Mouse (Mus musculus) CH12.LX (cell line): ENCODE results near the gene Timm44. TPM values are rescaled to one million over a fixed set of nuclear protein-coding genes. Genes with fewer than 3 reads are reported as not detected.

ENCODE experiments used
- DNase-seq: peaks from one replicate; pipeline ENCODE4 v3.0.0-alpha.2; 2013; ENCODE audit errors: extremely low read depth
- H3K27ac ChIP-seq: 2 replicates; pipeline ENCODE4 v1.5.1; 2012; ENCODE audit warnings: low read depth, mild to moderate bottlenecking, control low read depth, moderate library complexity; ENCODE audit not compliant: insufficient read depth
- H3K27me3 ChIP-seq: replicated peaks from 2 replicates; pipeline ENCODE3; 2012; ENCODE audit warnings: inconsistent platforms
- H3K36me3 ChIP-seq, 2 experiments: replicated peaks in 1 of 2; 2 replicates each; pipeline versions ENCODE3 to v1.6.1; 2012; ENCODE audit warnings: inconsistent platforms in 1 of 2, low read length in 1 of 2, mild to moderate bottlenecking in 1 of 2, mixed read lengths in 1 of 2, moderate library complexity in 1 of 2; ENCODE audit not compliant: control insufficient read depth in 1 of 2, insufficient read depth in 1 of 2
- H3K4me1 ChIP-seq, 2 experiments: 2 replicates each; pipeline ENCODE4 v1.6.1; 2012; ENCODE audit warnings: inconsistent platforms in 1 of 2, moderate library complexity in 1 of 2; ENCODE audit not compliant: insufficient read depth in 2 of 2, control insufficient read depth in 1 of 2
- H3K4me2 ChIP-seq: 2 replicates; pipeline ENCODE4 v1.6.1; 2012; ENCODE audit warnings: low read depth, mild to moderate bottlenecking, control low read depth; ENCODE audit not compliant: poor library complexity, insufficient read depth, severe bottlenecking
- H3K4me3 ChIP-seq, 3 experiments: fragments of 150-350 bp in 1 of 3; sonication (generic) in 1 of 3; replicated peaks in 1 of 3; 2 replicates each; pipeline versions ENCODE3 to v1.5.1; 2011 to 2012; ENCODE audit warnings: low read depth in 2 of 3, low read length in 2 of 3, mild to moderate bottlenecking in 2 of 3, moderate library complexity in 2 of 3, control low read depth in 1 of 3, improper control_type of control experiment in 1 of 3, inconsistent platforms in 1 of 3, mixed read lengths in 1 of 3; ENCODE audit not compliant: poor library complexity in 1 of 3
- H3K79me2 ChIP-seq: replicated peaks from 2 replicates; pipeline ENCODE4 v1.6.1; 2012; ENCODE audit warnings: mild to moderate bottlenecking, moderate library complexity; ENCODE audit not compliant: control insufficient read depth, poor library complexity, insufficient read depth, severe bottlenecking; ENCODE audit errors: extremely low read depth
- H3K9ac ChIP-seq: 2 replicates; pipeline ENCODE4 v1.6.1; 2012; ENCODE audit warnings: low read depth, mild to moderate bottlenecking, control low read depth, moderate library complexity; ENCODE audit not compliant: insufficient read depth
- H3K9me3 ChIP-seq: replicated peaks from 2 replicates; pipeline ENCODE3; 2012; ENCODE audit warnings: low read length, inconsistent platforms, mixed read lengths
- CHD2 ChIP-seq: IDR thresholded peaks from 2 replicates; pipeline ENCODE4 v1.6.1; 2011; ENCODE audit warnings: low read length, improper control_type of control experiment
- E2F4 ChIP-seq: IDR thresholded peaks from 2 replicates; pipeline ENCODE4 v1.6.1; 2011; ENCODE audit warnings: low read depth, low read length, improper control_type of control experiment; ENCODE audit not compliant: insufficient replicate concordance
- ELF1 ChIP-seq: IDR thresholded peaks from 2 replicates; pipeline ENCODE4 v1.6.1; 2014; ENCODE audit warnings: low read depth, mild to moderate bottlenecking, inconsistent platforms, low read length, improper control_type of control experiment
- GABPA ChIP-seq: IDR thresholded peaks from 2 replicates; pipeline ENCODE4 v1.6.1; 2012; ENCODE audit warnings: low read depth, low read length, improper control_type of control experiment, inconsistent platforms; ENCODE audit not compliant: insufficient replicate concordance
- JUND ChIP-seq: conservative IDR thresholded peaks from 2 replicates; pipeline ENCODE4 v1.6.1; 2011; ENCODE audit warnings: low read depth, low read length, improper control_type of control experiment
- MAX ChIP-seq: IDR thresholded peaks from 2 replicates; pipeline ENCODE4 v1.6.1; 2011; ENCODE audit warnings: low read length, improper control_type of control experiment
- MXI1 ChIP-seq: IDR thresholded peaks from 2 replicates; pipeline ENCODE4 v1.6.1; 2011; ENCODE audit warnings: mild to moderate bottlenecking, low read depth, low read length, improper control_type of control experiment
- NELFE ChIP-seq: IDR thresholded peaks from 2 replicates; pipeline ENCODE4 v1.6.1; 2011; ENCODE audit warnings: low read depth, low read length, improper control_type of control experiment
- NRF1 ChIP-seq: IDR thresholded peaks from 2 replicates; pipeline ENCODE4 v1.6.1; 2014; ENCODE audit warnings: low read depth, mild to moderate bottlenecking, inconsistent platforms, low read length, improper control_type of control experiment, moderate library complexity
- PAX5 ChIP-seq: IDR thresholded peaks from 2 replicates; pipeline ENCODE4 v1.6.1; 2012; ENCODE audit warnings: low read length, inconsistent platforms, mixed read lengths
- POLR2AphosphoS2 ChIP-seq: IDR thresholded peaks from 2 replicates; pipeline ENCODE4 v1.6.1; 2011; ENCODE audit warnings: low read depth, low read length, improper control_type of control experiment
- SIN3A ChIP-seq: IDR thresholded peaks from 2 replicates; pipeline ENCODE4 v1.6.1; 2012; ENCODE audit warnings: low read length, improper control_type of control experiment, inconsistent platforms
- dilution Hi-C: fragments of 300-500 bp; cut with MboI; formaldehyde crosslinking; loops from 2 replicates; pipeline ENCODE4 v1.14.3; 2020; ENCODE audit warnings: low sequenced_read_pairs; ENCODE audit not compliant: extremely low pct_unique_long_range_greater_than_20kb, extremely low pct_ligation_motif_present
- in situ Hi-C: fragments of 300-500 bp; cut with MboI; formaldehyde crosslinking; loops from 3 replicates; pipeline ENCODE4 v1.14.3; 2019; ENCODE audit warnings: low sequenced_read_pairs, low pct_ligation_motif_present, low pct_unique_long_range_greater_than_20kb, mixed read lengths
- polyA plus RNA-seq: library from polyadenylated mRNA; unstranded; fragments of >175 nt; gene quantifications from 2 replicates; pipeline ENCODE4 v1.2.1, GENCODE M21; 2012; ENCODE audit warnings: low read depth; ENCODE audit not compliant: insufficient read length
- total RNA-seq, 2 experiments: library from RNA; depleted of rRNA; stranded (reverse); fragments of 300-350 nt in 1 of 2; fragments of >200 nt in 1 of 2; gene quantifications; 2 replicates each; pipeline ENCODE4 v1.2.3; 2012 to 2014

Timm44 gene
- total and polyA plus RNA-seq, 3 experiments: 109 to 147 (median 143) TPM

DNA sequence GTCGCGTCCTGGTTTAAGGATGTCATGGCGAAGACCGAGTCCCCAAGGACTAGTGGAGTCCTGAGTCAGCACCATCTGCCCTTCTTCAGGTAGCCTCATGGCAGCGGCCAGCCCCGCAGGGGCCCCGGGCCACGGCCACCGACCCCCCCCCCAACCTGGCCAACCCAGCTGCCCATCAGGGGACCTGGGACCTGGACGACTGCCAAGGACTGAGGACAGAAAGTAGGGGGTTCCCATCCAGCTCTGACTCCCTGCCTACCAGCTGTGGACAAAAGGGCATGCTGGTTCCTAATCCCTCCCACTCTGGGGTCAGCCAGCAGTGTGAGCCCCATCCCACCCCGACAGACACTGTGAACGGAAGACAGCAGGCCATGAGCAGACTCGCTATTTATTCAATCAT is 30.0 kb downstream of the Timm44 start:
- no peaks in the 10 kb centered on the region for H3K27me3 ChIP-seq
- H3K9ac ChIP-seq: no peak overlapping the region
- no peak overlapping the region for H3K27ac ChIP-seq
- peaks cover 5% of the 10 kb centered on the region; the same call in 1 of the 2 replicates for H3K79me2 ChIP-seq
- H3K36me3 ChIP-seq: peaks cover 79 to 99% of the 10 kb centered on the region in 2 experiments
- in situ Hi-C loops: no loop called here
- TF ChIP-seq CHD2 (no peak), NRF1 (no peak)
- TF ChIP-seq, all 38 proteins: peak for 0
- no peak for DNase-seq
- H3K4me2 ChIP-seq: no peak overlapping the region
- H3K4me1 ChIP-seq: peaks cover 3 to 5% of the 10 kb centered on the region in 2 experiments; a peak in 3 of 4 replicates
- dilution Hi-C loops: no loop called here
- H3K4me3 ChIP-seq: no peak overlapping the region
- no peaks in the 10 kb centered on the region for H3K9me3 ChIP-seq

DNA sequence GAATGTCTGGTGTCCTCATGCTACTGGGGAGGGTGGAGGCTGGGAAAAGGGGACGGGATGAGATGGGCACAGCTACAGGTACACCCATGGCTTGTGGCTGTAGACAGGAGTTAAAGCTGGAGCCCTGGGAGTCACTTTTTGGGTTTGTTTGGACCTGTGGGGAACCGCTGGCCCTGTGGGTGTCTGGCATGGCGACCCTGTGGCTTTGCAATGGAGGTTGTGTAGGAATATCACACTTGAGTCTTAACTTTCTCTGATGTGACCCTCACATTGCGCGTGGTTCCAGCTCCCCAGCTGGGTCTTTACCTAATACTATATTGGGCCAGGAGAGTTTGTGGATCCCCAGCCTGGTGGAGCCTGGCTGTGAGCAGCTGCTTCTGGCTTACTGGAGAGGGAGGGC is 30.7 kb downstream of the Timm44 start:
- H3K4me2 ChIP-seq: no peak overlapping the region
- H3K4me1 ChIP-seq: peaks cover 5 to 12% of the 10 kb centered on the region in 2 experiments
- TF ChIP-seq NELFE: no peak
- TF ChIP-seq PAX5: no peak
- no peak for TF ChIP-seq E2F4
- no peak for TF ChIP-seq JUND
- TF ChIP-seq POLR2AphosphoS2: no peak
- no peak for TF ChIP-seq MAX
- TF ChIP-seq GABPA: no peak
- no peak for DNase-seq
- dilution Hi-C loops: no loop called here
- no peaks in the 10 kb centered on the region for H3K9me3 ChIP-seq
- no peaks in the 10 kb centered on the region for H3K27me3 ChIP-seq
- H3K9ac ChIP-seq: no peak overlapping the region
- in situ Hi-C loops: no loop called here
- no peak overlapping the region for H3K27ac ChIP-seq
- H3K79me2 ChIP-seq: peaks cover 11% of the 10 kb centered on the region
- no peak overlapping the region for H3K4me3 ChIP-seq
- peaks cover 75 to 99% of the 10 kb centered on the region in 2 experiments for H3K36me3 ChIP-seq

DNA sequence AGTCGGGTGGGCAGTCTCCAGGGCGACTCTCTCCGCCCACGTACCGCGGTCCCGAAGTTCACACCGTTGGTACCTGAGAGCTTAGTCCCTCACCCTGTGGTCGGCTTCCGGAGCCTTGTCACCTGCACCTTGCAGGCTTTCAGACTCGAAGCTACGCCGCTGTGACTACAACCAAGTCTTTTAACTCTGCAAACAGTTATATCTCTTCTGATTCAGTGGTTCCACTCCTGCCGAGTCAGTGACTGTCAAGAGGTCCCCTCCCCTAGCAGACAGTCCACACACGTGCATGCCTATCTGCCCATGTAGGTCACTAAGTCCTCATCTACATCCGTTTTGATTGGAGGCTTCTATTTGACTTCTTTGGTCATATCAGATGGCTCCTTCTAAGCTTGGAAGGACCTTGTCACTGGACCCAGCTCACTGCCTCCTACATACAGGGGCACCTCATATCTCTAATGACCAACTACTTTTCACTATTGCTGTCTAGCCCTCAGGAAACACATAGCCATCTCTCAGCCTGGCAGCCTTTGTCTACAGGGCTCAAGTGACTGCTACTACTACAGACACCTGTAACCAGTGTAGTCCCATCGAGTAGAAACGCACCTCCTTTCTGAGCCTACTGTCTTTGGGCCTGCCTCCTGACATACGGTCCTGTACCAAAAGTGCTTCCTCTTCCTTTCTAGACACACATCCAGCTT is 36.4 kb downstream of the Timm44 start:
- dilution Hi-C loops: no loop called here
- Histone ChIP-seq H3K9me3 (no peaks in the 10 kb centered on the region), H3K4me2 (peak overlapping the region; percentile 57), H3K4me3 (peak overlapping the region; percentile 77 to 95 (median 78)), H3K36me3 (peaks cover 28 to 47% of the 10 kb centered on the region in 2 experiments), H3K9ac (peak overlapping the region; percentile 79), H3K4me1 (peaks cover 7 to 28% of the 10 kb centered on the region in 2 experiments; a peak in 3 of 4 replicates), H3K27ac (no peak overlapping the region), H3K79me2 (peaks cover 23% of the 10 kb centered on the region), H3K27me3 (peaks cover 13% of the 10 kb centered on the region)
- in situ Hi-C loops: no loop called here
- TF ChIP-seq ELF1: no peak
- peak; percentile 48; the same call in 1 of the 2 replicates for TF ChIP-seq MXI1
- TF ChIP-seq SIN3A: peak; percentile 18; the same call in 1 of the 2 replicates
- no peak for DNase-seq
